Mouse (Mus musculus): ENCODE measurements around the gene Yy1.

DNA sequence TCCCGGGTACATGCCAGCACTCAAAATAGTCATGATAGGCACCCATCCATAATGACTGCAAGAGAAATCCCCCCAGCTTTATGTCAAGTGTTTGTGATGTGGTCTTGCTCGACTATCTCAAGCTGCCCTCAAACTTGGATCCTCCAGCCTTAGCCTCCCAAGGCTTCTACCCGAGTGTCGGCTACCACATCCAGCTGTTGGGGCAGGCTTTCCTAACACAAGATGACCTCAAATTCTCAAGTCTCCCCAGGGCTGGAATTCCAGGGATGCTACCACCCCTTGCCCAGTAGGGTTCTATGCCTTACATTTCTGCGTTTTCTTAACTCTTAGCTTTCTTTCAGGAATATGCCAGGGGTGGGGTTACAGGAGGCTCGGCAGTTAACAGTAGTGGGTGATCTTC is 37.6 kb downstream of the Yy1 start:
- TF ChIP-seq POLR2AphosphoS5 (IDR thresholded peaks at IDR 0.05; ENCODE audit: insufficient replicate concordance, low read depth, low read length): no peak
- TF ChIP-seq CTCF (IDR thresholded peaks at IDR 0.05; ENCODE audit: low read depth, low read length): no peak

Data from G1E (cell line).